Mouse (Mus musculus) megakaryocyte, embryonic 14.5 days (primary cell): Measurements from ENCODE around the gene Olfr1199.

Experiments
- FLI1 ChIP-seq: IDR thresholded peaks from 2 replicates; pipeline ENCODE4 v1.6.1; 2012; ENCODE audit warnings: low read length, inconsistent platforms, mixed read lengths
- GATA1 ChIP-seq: IDR thresholded peaks from 3 replicates; pipeline ENCODE4 v1.6.1; 2012; ENCODE audit warnings: mixed read lengths, low read length, inconsistent platforms, borderline replicate concordance

DNA sequence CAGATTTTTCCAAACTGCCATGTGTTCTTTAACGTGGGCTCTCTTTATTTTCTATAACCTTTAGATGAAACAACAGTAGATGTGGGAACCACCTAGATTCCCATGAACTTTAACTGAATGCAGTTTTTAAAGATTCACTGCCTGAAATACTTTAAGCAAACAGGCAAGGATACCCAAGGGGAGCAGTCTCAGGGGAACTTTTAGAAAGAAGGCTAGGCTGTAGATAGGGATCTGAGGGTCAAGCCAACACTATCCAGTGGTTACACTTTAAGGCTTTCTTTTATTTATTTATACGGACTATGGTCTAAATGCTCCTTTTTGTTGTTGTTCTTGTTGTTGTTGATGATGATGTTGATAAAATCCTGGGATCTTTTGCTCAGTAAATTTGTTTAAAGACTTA, 10.1 kb upstream of the Olfr1199 start, which contains the start of gene Olfr1200:
- TF ChIP-seq GATA1 (no peak), FLI1 (no peak)
